Mouse (Mus musculus): ENCODE measurements at regions not wholly inside any gene's neighbourhood (a gene's known extent, or its start where the extent isn't known, plus 50 kb on each side); places are given as distances from the start of the nearest gene placed in this dataset.

- TF ChIP-seq POLR2A (IDR thresholded peaks at IDR 0.05; ENCODE audit: borderline replicate concordance, extremely low read depth, insufficient read depth, insufficient read length, poor library complexity, severe bottlenecking) (no peak), CTCF (IDR thresholded peaks at IDR 0.05; ENCODE audit: borderline replicate concordance, extremely low read depth, insufficient read depth, insufficient read length) (no peak)
- DNase-seq (ENCODE audit: low read depth), result peak; percentile 55
Measured at GRCm38 (mm10) chr12:26067866-26068684, 347.0 kb downstream of the Rnf144a start.

DNA sequence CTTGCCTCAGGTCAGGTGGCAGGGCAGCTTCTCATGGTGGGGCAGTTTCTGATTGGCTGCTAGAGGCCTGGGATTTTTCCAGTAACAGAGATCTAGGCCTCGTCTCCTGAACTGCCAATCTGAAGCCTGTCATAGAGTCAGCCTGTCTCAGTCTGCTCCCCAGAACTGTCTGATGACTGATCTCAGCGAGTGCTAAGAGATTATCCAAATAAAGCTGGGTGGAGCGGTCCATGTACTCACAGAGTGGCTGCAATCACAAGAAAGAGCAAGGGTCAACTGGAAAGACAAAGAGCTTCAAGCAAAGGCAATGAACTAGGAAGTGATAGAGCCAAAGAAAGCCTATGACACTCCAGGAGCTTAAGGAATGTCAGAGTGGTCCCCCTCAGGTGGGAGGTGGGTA is 354.7 kb downstream of the Rnf144a start:
- no peak for TF ChIP-seq POLR2A (IDR thresholded peaks at IDR 0.05; ENCODE audit: borderline replicate concordance, extremely low read depth, insufficient read depth, insufficient read length, poor library complexity, severe bottlenecking)
- no peak for TF ChIP-seq CTCF (IDR thresholded peaks at IDR 0.05; ENCODE audit: borderline replicate concordance, extremely low read depth, insufficient read depth, insufficient read length)
- DNase-seq (ENCODE audit: low read depth), result no peak

- DNase-seq (ENCODE audit: low read depth), result no peak
- TF ChIP-seq POLR2A (IDR thresholded peaks at IDR 0.05; ENCODE audit: borderline replicate concordance, extremely low read depth, insufficient read depth, insufficient read length, poor library complexity, severe bottlenecking) (no peak), CTCF (IDR thresholded peaks at IDR 0.05; ENCODE audit: borderline replicate concordance, extremely low read depth, insufficient read depth, insufficient read length) (no peak)
Measured at GRCm38 (mm10) chr12:26059090-26059489, 356.0 kb downstream of the Rnf144a start.

DNA sequence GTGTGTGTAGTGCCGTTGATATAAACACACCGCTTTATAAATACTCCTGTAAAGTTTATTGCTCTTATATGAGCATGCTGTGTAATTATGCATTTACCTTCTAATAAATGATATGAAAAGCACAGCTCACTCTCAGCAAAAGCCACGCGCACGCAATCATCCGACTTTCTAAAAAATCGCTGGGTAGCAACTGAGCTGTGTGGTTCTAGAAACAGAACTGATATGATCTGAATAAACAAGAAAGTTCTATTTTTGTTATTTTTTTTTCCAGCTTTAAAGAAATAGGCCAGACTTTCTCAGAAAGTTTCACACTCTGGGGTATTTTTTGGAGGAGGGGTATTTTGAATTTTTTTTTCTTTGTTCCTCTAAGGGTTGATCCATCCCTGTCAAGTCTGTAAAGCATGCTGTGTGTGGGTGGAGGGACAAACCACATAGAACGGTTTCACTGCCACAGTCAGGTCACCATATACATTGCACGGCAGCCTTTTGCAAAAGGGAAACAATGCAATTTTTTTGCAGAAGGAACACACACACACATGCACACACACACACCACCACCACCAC is 357.5 kb downstream of the Rnf144a start:
- no peak for DNase-seq (ENCODE audit: low read depth)
- no peak for TF ChIP-seq POLR2A (IDR thresholded peaks at IDR 0.05; ENCODE audit: borderline replicate concordance, extremely low read depth, insufficient read depth, insufficient read length, poor library complexity, severe bottlenecking)
- TF ChIP-seq CTCF (IDR thresholded peaks at IDR 0.05; ENCODE audit: borderline replicate concordance, extremely low read depth, insufficient read depth, insufficient read length), result no peak

- TF ChIP-seq POLR2A (IDR thresholded peaks at IDR 0.05; ENCODE audit: borderline replicate concordance, extremely low read depth, insufficient read depth, insufficient read length, poor library complexity, severe bottlenecking), result no peak
- no peak for TF ChIP-seq CTCF (IDR thresholded peaks at IDR 0.05; ENCODE audit: borderline replicate concordance, extremely low read depth, insufficient read depth, insufficient read length)
- peak; percentile 4 for DNase-seq (ENCODE audit: low read depth)
Measured at GRCm38 (mm10) chr12:26046991-26047390, 368.1 kb downstream of the Rnf144a start.

DNA sequence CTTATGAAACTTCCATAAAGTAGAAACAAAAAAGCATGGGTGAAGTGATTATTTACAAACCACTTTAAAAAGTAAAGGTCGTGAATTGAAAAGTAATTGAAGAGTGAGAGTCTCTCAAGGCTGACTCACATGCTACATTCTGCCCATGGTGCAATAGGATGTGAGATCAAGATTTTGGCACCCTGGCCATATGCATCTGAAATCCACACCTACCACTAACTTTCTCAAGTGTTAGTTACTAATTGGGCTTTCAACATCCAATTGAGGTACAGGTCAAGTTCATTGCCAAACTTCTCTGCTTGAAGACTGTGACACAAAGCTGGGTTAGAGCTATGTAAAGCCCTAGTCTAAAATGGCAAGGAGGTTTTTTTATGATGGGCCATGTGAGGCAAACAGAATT is 369.7 kb downstream of the Rnf144a start:
- TF ChIP-seq POLR2A (IDR thresholded peaks at IDR 0.05; ENCODE audit: borderline replicate concordance, extremely low read depth, insufficient read depth, insufficient read length, poor library complexity, severe bottlenecking) (no peak), CTCF (IDR thresholded peaks at IDR 0.05; ENCODE audit: borderline replicate concordance, extremely low read depth, insufficient read depth, insufficient read length) (no peak)
- DNase-seq (ENCODE audit: low read depth), result no peak

- TF ChIP-seq POLR2A (IDR thresholded peaks at IDR 0.05; ENCODE audit: borderline replicate concordance, extremely low read depth, insufficient read depth, insufficient read length, poor library complexity, severe bottlenecking) (no peak), CTCF (IDR thresholded peaks at IDR 0.05; ENCODE audit: borderline replicate concordance, extremely low read depth, insufficient read depth, insufficient read length) (no peak)
- DNase-seq (ENCODE audit: low read depth), result peak; percentile 13
Measured at GRCm38 (mm10) chr12:26012951-26013350, 402.1 kb downstream of the Rnf144a start.

DNA sequence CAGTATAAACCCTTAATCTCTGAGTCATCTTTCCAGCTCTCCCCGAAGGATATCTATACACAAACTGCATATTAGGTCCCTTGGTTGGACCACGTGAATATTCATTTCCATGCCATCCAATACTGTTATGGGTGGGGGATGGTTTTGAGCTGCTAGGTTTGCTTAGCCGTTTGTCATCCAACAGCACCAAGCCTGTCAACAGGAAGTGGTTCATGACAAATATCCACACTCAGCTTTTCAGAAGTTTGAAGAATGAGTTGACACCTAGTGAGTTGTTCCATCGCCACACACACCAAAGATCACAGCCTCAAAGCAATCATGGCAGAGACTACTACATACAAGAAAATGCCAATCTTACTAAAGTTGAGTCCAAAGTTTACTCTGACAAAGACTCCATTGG is 421.0 kb downstream of the Rnf144a start:
- no peak for TF ChIP-seq POLR2A (IDR thresholded peaks at IDR 0.05; ENCODE audit: borderline replicate concordance, extremely low read depth, insufficient read depth, insufficient read length, poor library complexity, severe bottlenecking)
- TF ChIP-seq CTCF (IDR thresholded peaks at IDR 0.05; ENCODE audit: borderline replicate concordance, extremely low read depth, insufficient read depth, insufficient read length), result no peak
- no peak for DNase-seq (ENCODE audit: low read depth)

GRCm38 (mm10) chr12:25991801-25992525 is 423.1 kb downstream of the Rnf144a start:
- TF ChIP-seq CTCF (IDR thresholded peaks at IDR 0.05; ENCODE audit: borderline replicate concordance, extremely low read depth, insufficient read depth, insufficient read length) (no peak), POLR2A (IDR thresholded peaks at IDR 0.05; ENCODE audit: borderline replicate concordance, extremely low read depth, insufficient read depth, insufficient read length, poor library complexity, severe bottlenecking) (no peak)
- peak; percentile 22 for DNase-seq (ENCODE audit: low read depth)

DNA sequence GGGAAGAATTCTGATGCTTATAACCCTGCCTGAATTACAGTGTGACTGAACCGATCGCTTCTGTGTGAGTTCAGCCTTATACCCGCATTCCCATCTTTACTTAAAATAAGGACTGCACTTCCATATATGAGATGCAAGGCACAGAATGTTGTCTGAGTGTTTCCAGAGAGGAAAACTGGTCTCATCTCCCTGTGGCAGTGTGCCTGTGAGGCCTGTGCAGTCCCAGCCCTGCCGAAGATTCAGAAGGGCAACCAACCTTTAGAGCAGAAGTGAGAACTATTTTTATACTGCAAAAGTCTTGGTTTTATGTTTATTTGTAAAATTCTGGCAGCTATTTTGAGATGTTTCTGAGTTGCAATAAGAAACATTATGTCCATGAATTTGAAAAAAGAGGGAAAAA is 432.5 kb downstream of the Rnf144a start:
- TF ChIP-seq POLR2A (IDR thresholded peaks at IDR 0.05; ENCODE audit: borderline replicate concordance, extremely low read depth, insufficient read depth, insufficient read length, poor library complexity, severe bottlenecking) (no peak), CTCF (IDR thresholded peaks at IDR 0.05; ENCODE audit: borderline replicate concordance, extremely low read depth, insufficient read depth, insufficient read length) (no peak)
- DNase-seq (ENCODE audit: low read depth), result no peak

DNA sequence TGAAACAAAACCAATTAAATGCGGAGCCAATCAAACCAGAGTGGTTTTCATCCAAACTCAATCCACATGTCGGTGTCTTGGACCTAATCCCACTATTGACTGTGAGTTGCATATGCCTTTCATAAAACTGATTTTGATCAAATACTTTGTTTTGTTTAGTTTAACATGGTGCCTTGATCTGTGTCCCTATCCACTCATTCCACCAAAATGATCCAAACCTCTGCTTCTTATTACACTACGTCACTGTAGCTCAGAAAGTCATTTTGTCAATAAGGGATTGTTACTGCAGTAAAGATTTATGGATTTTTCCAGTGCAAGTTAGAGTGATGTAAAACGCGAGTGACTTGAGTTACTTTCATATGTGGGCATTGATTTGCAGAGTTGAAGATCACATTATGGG is 436.7 kb downstream of the Rnf144a start:
- TF ChIP-seq POLR2A (IDR thresholded peaks at IDR 0.05; ENCODE audit: borderline replicate concordance, extremely low read depth, insufficient read depth, insufficient read length, poor library complexity, severe bottlenecking) (no peak), CTCF (IDR thresholded peaks at IDR 0.05; ENCODE audit: borderline replicate concordance, extremely low read depth, insufficient read depth, insufficient read length) (no peak)
- no peak for DNase-seq (ENCODE audit: low read depth)
